Mouse (Mus musculus): Measurements from ENCODE around the gene Tmprss3.

Tmprss3 gene

DNA sequence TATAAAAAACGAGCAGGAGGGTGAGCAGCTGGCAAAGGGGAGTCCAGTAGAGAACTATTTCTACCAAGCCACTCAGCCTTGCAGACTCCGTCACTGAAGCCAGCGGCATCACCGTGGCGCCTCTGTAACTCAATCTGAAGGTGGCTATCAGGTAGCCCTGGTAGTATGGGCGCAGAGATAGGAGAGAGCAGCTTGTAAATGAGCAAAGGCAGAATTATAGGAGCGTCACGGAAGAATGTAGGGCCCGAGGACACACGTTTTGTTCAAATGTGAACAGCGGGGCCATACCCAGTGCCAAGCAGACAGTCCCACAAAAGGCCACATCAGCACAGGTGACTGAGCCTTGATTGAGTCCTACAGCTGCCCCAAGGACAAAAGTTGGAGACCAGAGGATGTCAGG is at the start of gene Tmprss3:
Gene Tmprss3 (minus strand): TSS at position 101 of the 400 bp plus-strand sequence.
- DNase-seq (ENCODE audit: inconsistent age in 2 of 2, low spot score in 1 of 2) = no peak

DNA sequence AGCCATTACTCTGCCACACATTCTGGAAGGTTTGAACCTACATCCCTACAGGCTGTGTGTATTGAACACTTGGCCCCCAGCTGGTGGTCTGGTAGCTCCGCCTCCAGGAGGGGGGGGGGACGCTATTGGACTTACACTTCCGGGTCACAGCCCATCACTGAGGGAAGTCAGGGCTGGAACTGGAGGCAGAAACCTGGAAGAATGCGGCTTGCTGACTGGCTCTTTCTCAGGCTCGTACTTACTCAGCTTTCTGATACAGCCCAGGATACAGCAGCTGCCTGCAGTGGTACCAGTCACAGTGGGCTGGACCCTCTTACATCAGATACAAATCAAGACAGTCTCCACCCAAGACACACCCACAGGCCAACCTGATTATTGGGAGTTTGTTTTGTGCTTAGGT is 48.4 kb upstream of the Tmprss3 start:
- DNase-seq (ENCODE audit: inconsistent age in 2 of 2, low spot score in 1 of 2) = no peak

DNA sequence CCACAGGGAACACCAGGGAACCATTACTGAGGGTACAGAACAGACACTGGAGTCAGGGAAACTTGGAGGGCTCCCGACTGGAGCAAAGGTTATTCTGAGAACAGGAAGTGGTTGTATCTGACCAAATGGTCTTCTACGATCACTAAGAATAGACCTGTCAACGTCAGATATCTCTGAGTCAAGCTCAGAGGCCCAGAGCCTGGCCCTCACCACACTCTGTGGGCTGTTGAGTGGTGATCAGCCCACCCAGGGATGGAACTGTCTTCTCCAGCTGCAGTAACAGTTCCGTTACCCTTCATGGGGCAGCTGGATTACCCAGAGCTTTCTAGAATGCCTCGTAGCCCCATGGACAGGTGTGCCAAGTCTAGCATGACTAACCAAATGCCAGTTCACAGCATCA is 46.5 kb upstream of the Tmprss3 start:
- no peak for DNase-seq (ENCODE audit: inconsistent age in 2 of 2, low spot score in 1 of 2)

DNA sequence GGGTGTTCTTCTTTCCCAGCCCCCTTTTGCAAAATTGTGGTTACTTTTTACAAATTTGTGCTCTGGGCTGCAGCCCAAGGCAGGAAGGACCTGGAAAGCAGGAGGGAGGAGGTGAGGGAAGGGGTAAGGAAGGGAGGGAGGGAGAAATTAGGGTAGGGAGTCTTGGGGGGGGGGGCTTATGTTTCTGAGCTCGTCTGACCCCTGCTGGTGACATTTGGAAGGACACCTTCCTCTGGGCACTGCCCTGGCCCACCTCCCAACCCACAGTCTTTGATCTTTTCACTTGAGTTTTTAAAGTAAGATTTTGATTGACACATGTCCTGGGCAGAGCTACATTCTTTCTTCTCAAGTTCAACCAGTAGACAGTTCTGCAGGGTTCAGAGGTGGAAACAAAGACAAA is 44.0 kb upstream of the Tmprss3 start:
- DNase-seq (ENCODE audit: inconsistent age in 2 of 2, low spot score in 1 of 2) = peak in 1 of 2 experiments; percentile 60

DNA sequence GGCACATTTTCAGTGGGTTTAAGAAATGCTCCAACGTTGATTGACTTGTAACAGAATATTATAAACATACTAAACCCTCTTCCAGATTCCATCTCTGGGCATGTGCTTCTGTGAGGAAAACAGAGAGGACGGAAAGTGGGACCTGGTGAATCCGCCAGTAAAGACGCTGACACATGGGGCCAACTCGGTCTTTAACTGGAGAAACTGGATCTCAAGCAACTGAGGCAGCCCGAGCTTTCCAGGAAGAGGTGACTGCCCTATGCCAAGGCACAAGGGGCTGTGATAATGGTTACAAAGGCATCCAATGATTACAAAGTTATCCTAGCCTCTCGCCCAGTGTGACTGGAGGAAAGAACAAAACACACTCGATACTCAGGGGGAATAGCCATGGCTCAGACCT is 42.4 kb upstream of the Tmprss3 start:
- no peak for DNase-seq (ENCODE audit: inconsistent age in 2 of 2, low spot score in 1 of 2)

DNA sequence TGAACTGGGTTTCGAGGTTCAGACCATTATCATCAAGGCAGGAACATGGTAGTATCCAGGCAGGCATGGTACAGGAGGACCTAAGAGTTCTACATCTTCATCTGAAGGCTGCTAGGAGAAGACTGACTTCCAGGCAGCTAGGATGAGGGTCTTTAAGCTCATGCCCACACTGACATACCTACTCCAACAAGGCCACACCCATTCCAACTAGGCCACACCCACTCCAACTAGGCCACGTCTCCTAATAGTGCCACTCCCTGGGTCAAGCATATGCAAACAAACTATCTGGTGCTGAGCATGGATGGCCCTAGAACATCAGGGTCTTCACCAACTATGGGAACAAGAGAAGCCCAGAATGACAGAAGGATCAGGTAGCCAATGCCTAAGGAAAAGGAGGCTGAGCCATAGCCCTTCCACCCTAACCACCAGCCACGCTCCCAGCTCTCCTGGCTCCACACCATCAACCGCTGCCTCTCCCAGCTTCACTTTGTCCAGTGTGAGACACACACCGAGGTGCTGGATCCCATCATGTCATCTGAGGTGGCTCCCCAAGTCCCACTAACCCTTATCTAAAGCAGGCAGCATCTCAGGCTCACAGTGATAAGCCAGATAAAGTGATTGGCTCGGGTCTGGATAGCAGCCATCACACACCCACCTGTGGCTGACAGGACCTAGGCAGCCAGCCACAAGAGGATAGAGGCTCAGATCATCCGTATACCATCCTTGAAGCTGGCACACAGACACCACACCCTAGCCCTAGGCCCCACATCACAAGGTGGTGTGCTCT is 39.6 kb upstream of the Tmprss3 start:
- no peak for DNase-seq (ENCODE audit: inconsistent age in 2 of 2, low spot score in 1 of 2)

DNA sequence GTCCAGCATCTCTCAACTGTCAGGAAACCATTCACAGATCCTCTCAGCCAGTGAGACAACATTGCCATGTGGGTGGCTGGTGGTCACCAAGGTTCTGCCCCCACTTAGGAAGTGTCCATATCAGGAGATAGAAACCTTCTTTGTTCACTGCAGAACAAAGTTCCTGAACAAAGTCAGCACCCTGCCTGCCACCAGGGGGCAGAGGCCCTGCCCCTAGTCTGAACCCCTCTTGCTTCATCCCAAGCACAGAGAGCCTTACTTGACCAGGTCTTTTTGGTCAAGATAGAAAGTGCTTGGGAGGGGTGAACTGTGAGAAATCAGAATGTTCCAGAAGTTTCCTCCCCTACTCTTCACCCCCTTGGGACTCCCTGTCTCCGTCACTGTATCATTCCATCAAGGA is 37.1 kb upstream of the Tmprss3 start:
- no peak for DNase-seq (ENCODE audit: inconsistent age in 2 of 2, low spot score in 1 of 2)

DNA sequence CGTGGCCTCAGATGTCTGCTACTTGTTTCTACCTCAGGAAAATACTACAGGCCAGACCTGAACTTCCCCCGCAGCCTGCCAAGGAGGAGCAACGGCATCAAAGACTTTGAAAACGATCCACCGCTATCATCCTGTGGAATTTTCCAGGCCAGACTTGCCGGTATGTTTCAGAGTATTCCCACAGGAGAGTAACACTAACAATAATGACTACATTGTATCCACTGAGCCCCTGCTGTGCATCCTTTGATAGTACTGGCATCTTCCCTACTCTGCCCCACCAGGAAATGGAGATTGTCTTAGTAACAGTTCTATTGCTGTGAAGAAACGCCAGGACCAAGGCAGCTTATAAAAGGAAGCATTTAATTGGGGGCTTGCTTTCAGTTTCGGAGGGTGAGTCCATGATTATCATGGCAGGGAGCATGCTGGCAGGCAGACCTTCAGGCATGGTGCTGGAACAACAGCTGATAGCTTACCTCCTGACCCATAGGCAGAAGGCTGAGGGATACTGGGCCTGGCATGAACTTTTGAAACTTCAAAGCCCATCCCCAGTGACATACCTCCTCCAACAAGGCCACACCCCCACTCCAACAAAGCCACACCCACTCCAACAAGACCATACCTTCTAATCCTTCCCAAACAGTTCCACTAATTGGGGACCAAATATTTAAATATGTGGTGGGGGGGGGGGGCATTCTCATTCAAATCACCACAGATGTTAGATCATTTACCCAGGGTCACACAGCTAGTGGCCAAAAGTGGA is 33.7 kb upstream of the Tmprss3 start:
- DNase-seq (ENCODE audit: inconsistent age in 2 of 2, low spot score in 1 of 2) = no peak

DNA sequence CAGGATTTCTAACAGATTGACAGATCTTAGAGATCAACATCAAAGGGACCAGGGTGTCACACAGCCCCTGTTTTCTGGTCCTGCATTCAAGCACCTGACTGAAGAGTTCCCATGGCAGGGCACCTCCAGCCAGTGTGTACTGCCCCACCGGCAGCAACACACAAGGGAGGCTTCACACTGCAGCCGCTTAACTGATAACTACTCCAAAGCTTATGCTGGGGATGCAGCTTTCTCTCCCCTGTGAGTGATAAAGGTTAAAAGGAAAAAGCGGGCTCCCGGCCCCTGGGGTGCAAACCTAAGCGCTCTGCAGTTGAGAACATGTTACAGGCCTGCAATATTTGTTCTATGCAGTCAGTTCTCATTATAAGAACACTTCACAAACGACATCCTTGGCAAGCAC is 33.0 kb upstream of the Tmprss3 start:
- no peak for DNase-seq (ENCODE audit: inconsistent age in 2 of 2, low spot score in 1 of 2)

DNA sequence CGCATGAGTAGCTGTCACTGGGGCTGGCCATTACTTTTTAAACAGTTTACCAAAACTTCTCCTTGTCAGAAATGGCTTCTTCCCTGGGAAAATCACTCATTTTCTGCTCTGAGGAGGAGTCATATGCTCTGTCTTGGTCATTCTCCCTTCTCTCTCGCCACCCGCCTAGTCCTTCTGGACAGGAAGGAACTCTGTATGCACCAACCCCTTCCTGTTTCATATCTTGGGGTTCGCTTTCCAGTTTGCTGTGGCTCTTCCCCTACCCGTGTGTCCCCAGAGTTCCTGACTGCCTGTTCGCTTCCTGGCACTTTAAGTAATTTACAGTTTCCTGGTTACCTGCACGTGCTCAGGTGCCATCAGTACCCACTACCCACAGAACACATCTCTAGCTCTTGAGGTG is 28.2 kb upstream of the Tmprss3 start:
- DNase-seq (ENCODE audit: inconsistent age in 2 of 2, low spot score in 1 of 2) = no peak

DNA sequence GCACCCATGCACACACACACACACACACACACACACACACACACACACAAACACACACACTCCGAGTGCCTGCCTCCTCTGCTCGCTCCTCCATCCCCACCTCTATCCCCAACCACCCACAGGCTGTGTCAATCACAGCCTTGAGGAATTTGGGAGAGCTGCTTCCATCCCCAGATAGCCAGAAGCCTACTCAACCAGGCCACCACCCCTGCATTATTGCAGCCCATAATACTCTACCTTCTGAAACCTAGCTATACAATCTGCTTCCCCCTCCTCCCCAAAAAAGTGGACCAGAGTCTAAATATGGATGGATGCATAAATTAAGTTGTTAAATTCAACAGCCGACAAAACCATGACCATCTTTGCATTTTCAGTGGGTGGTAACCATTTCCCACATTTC is 27.6 kb upstream of the Tmprss3 start:
- no peak for DNase-seq (ENCODE audit: inconsistent age in 2 of 2, low spot score in 1 of 2)

DNA sequence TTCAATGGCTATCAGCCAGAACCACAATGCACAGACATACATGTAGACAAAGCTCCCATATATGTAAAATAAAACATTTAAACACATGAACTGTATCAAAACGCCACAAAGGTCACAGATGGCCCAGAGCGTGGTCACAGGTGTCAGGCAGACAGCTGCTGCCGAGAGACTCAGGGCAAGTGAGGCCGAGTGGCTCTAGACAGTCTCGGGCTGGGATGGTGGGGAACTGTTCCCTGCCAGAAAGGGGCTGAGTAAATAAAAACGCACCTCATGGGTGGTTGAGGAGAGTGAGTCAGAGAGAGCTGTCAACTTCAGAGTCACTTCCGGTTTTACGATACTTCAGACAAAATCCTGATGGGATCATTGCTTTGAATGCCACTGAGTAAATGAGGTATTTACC is 25.8 kb upstream of the Tmprss3 start:
- DNase-seq (ENCODE audit: inconsistent age in 2 of 2, low spot score in 1 of 2) = no peak

DNA sequence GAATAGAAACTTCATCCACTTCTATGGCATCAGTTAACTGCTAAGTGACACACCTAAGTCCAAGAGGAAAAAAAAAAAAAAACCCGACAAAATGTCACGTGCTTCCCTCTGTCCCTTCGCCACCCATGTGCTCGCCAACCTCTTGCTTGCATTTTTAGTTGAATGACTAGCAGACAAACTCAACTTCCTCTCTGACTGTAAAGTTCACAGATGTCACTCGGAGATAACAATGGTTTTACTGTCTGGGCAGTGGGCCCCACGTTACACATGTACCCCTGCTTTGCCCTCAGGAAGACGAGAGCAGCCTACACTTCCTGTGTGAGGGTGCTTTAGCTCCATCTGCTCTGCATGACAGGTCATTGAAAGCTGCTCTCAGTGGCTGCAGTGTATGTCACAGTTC is 25.1 kb upstream of the Tmprss3 start:
- no peak for DNase-seq (ENCODE audit: inconsistent age in 2 of 2, low spot score in 1 of 2)

DNA sequence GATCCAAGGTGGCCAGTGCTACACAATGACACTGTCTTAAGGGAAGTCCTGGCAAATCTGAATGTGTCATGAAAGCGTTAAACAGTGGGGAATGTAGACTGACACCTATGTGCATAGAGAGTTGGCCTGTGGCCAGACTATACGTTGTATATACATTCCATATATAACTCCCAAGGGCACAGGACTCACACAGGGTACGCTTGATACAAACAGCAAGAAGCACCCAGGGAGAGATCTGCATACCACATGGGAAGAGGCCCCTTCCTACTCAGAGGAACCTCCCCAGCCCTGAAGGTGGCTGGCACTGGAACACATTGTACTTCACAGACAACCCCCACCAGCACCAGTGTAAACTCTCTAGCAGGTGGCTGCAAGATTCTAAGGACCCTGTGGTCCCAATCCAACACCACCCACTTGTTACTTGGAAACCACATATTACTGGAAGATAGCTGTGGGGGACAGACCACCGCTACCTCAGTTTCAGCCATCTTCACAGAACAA is 24.1 kb upstream of the Tmprss3 start:
- DNase-seq (ENCODE audit: inconsistent age in 2 of 2, low spot score in 1 of 2) = no peak

DNA sequence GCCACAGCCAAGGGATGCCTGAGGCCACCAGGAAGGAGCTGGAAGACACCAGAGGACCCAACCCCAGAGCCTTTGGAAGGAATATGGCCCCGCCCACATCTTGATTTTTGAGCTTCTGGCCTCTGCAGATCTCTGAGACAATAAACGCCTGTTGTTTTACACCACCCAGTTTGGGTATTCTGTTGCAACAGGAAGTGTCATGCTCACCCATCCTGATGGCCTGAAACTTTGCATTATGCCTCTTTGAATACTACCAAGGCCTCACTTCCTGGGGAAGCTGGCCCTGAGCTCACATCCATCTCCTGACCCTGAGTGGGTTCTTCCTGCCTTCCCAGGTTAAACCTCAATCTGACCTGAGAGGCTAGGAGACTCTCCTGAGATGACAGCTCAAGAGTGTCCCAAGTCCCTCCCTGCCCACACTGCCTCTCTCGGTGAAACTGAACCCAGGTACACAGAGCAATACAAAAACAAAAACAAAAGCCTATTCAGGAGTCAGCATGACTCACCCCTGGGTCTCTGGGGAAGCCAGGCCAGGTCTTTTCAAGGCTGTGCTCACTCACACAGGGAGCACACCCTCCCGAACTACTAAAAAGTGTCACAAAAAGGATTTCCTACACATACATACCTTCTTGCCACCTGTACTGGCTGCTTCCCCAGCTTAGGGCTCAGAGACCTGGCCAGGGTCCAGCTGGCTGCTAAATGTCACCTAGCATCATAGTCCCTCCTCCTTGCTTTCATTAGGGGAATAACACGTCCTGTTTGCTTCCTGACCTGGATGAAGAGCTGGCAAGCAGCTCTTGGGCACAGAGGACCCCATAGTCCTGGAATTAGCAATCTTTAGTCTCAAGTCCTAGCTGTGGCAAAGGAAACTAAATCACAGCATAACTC is 17.5 kb upstream of the Tmprss3 start:
- peak; percentile 27 to 75 for DNase-seq (ENCODE audit: inconsistent age in 2 of 2, low spot score in 1 of 2)

DNA sequence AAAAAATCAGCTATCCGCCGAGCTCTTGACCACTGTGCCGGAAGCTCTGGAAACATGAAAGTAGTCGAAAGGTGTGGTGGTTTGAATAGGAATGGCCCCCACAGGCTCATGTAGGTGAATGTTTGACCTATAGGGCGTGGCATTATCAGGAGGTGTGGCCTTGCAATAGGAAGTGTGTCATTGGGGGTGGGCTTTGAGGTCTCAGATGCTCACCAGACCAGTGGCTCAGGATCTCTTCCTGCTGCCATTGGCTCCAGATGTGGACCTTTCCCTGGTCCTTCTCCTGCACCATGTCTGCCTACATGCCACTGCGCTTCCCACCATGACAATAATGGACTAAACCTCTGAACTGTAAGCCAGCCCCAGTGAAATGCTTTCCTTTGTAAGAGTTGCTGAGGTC is 13.1 kb upstream of the Tmprss3 start:
- no peak for DNase-seq (ENCODE audit: inconsistent age in 2 of 2, low spot score in 1 of 2)

DNA sequence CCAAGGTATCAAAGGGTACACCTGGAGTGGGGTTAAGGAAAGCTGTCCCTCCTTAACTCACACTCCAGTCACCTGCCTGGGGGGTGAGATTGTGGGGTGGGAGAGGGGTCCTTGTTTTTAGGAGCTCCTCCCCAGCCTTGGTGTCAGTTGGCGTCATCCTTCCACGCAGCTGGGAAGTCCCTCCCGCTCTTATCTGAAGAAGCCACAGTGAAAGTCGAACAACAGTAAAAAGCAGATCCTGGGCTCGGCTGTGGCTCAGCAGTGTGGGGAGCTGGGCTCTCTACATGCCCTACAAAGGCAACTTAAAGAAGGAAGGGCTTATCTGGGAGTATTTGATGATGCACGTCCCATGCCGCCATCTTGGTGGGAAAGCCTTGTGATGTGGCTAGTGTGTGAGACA is 11.5 kb upstream of the Tmprss3 start:
- DNase-seq (ENCODE audit: inconsistent age in 2 of 2, low spot score in 1 of 2) = no peak

DNA sequence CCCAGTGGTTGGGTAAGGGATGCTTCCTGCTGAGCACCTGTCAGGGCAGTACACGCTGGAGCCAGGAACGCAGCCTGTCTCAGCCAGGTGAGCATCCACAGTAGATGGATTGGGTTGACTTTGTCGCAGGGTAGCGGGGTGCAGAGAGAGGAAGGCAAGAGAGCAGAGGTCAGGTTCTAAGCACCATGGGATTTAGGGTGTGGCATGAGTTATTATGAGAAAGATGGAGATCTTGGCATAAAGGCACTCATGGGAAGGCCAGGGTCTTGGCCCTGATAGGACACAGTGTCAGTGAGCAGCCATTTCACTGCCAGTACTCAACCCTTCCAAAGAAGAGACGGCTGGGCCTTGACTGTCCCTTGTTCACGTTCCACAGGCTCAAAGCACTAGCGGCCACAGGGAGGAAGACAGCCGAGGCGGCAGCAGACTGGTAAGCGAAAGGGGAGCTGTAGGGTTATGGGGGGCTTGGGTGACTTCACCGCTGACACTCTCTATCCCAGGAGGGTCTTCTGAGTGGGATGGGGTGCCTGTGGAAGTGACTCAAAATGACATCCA is 10.7 kb upstream of the Tmprss3 start:
- no peak for DNase-seq (ENCODE audit: inconsistent age in 2 of 2, low spot score in 1 of 2)

DNA sequence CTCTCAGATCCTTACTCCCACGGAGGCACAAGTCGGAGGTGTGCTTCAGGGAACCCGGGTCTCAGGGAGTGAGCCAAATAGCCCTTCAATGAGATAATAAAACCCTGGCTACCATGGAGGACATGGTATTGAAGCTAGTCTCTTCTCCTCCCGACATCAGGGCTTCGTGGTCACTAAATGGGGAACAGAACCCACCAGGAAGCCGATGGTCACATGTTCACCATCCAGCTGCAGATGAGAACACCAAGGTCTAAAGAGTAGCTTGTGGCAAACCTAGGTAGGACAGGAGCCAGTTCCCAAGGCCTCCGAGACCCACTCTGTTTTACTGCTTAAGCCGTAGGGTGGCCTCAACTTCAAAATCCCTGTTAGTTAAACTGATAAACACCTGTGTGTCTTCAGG is 9.9 kb upstream of the Tmprss3 start:
- DNase-seq (ENCODE audit: inconsistent age in 2 of 2, low spot score in 1 of 2) = no peak

DNA sequence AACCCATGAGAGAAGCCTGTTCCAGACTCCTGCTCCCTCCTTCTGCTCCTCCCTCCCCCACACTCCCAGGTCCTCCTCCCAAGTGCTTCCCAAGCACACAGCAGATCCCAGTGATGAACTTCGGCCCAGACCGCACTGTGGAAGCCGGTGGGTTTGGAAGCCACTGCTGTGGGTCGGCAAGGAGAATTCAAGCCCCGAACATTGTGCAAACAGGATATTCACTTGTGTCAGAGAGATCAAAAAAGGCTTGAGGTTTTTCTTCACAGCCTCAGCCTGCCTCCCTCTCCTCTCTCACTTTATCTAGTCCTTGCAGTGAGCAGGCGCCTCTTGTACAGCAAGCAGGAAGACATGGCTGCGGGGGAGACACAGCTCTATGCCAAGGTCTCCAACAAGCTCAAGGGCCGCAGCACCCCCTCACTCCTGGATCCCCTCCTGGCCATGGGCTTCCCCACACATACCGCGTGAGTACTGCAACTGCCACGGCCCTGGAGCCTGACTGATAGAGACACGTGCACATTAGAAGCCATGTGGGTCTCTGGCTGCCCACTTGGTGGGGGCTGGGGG is 9.1 kb upstream of the Tmprss3 start, which contains the start of gene Ubash3a:
Gene Ubash3a (plus strand): TSS at position 103 of the 564 bp plus-strand sequence.
- DNase-seq (ENCODE audit: inconsistent age in 2 of 2, low spot score in 1 of 2) = no peak

DNA sequence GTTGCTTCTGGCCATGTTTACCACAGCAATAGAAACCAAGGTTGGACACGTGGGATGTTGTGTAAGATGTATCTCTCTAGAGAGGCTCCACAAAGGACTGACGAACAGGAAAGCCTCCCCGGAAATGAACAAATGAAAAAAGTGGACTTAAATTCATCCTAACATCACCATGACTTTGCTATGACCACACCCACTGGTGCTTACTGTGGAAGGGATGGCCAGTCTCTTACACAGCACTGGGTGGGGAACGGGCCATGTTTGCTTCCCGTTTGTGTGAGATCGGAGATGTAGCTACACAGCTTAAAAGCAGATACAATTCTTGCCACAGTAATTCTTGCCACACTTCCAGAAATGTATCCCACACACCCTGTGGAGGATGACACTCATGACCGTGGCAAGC is 2.5 kb downstream of the Tmprss3 start:
- no peak for DNase-seq (ENCODE audit: inconsistent age in 2 of 2, low spot score in 1 of 2)

Data from adrenal gland, adult (tissue).